Mouse (Mus musculus): ENCODE data around the gene Slc7a8. TPM values are rescaled to one million over a fixed set of nuclear protein-coding genes. Genes with fewer than 3 reads are reported as not detected.

Gene Slc7a8
- polyA plus RNA-seq, 1 experiment from 2014 or later, result 2.4 TPM

GRCm38 (mm10) chr14:54676290-54676689 lies 105.5 kb downstream of the Slc7a8 start:
- Histone ChIP-seq H3K4me1 (no peaks in the 10 kb centered on the region), H3K4me3 (no peak overlapping the region), H3K27ac (no peak overlapping the region), H3K36me3 (peaks cover 86% of the 10 kb centered on the region), H3K9me3 (no peaks in the 10 kb centered on the region), H3K27me3 (ENCODE audit: insufficient read depth, poor library complexity, severe bottlenecking) (no peaks in the 10 kb centered on the region)
- 91% methylated on average over 5 of the region's 5 CpGs for WGBS
- DNase-seq (ENCODE audit: low spot score), result no peak

DNA sequence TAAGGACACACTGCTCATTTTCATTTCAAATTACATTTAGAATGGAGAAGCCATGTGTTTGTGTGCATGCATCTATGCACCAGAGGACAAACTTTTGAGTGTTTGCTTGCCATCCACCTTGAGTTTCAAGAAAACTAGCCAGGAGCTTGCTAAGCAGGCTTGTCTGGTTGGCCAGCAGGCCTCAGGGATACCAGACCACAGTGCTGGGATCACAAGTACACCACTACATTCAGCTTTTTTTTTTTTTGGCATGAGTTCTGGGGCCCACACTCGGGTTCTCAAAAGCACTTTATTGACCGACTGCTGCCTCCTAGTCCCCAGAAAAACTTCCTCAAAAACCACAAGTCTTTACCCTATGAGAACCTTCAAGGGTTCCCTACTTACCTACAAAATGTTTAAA lies 107.4 kb downstream of the Slc7a8 start:
- no peaks in the 10 kb centered on the region for H3K9me3 ChIP-seq
- no peaks in the 10 kb centered on the region for H3K4me1 ChIP-seq
- DNase-seq (ENCODE audit: low spot score), result no peak
- H3K4me3 ChIP-seq, result no peak overlapping the region
- peaks cover 78% of the 10 kb centered on the region for H3K36me3 ChIP-seq
- WGBS, result 81% methylated on average over 2 of the region's 2 CpGs
- H3K27me3 ChIP-seq (ENCODE audit: insufficient read depth, poor library complexity, severe bottlenecking), result no peaks in the 10 kb centered on the region
- H3K27ac ChIP-seq, result no peak overlapping the region

Other genes with a start within 250 kb of the Slc7a8 start
- 50.2 and 52.9 TPM in 2 replicates for gene Haus4, start 227.3 kb downstream of the Slc7a8 start, polyA plus RNA-seq (2016; fragmentation: Nextera tagmentation; extraction: Ambion mirVana)
- gene Ajuba, start 204.4 kb downstream of the Slc7a8 start, polyA plus RNA-seq (2016; fragmentation: Nextera tagmentation; extraction: Ambion mirVana), result 43.0 and 62.5 TPM in 2 replicates
- gene 4931414P19Rik, start 176.0 kb downstream of the Slc7a8 start, polyA plus RNA-seq (2016; fragmentation: Nextera tagmentation; extraction: Ambion mirVana), result 7.7 and 8.3 TPM in 2 replicates
- gene Psmb5, start 163.9 kb downstream of the Slc7a8 start, polyA plus RNA-seq (2016; fragmentation: Nextera tagmentation; extraction: Ambion mirVana), result 392 and 455 TPM in 2 replicates
- gene Psmb11, start 160.5 kb downstream of the Slc7a8 start, polyA plus RNA-seq (2016; fragmentation: Nextera tagmentation; extraction: Ambion mirVana), result not detected in 2 replicates
- not detected in 2 replicates for gene Gm17606, start 141.0 kb downstream of the Slc7a8 start, polyA plus RNA-seq (2016; fragmentation: Nextera tagmentation; extraction: Ambion mirVana)
- gene Cdh24, start 140.6 kb downstream of the Slc7a8 start, polyA plus RNA-seq (2016; fragmentation: Nextera tagmentation; extraction: Ambion mirVana), result 2.5 and 4.4 TPM in 2 replicates
- gene 1700123O20Rik, start 95.7 kb downstream of the Slc7a8 start, polyA plus RNA-seq (2016; fragmentation: Nextera tagmentation; extraction: Ambion mirVana), result 64.6 and 79.7 TPM in 2 replicates
- gene Acin1, start 95.0 kb downstream of the Slc7a8 start, polyA plus RNA-seq (2016; fragmentation: Nextera tagmentation; extraction: Ambion mirVana), result 80.3 and 110 TPM in 2 replicates
- gene Gm29776, start 83.1 kb downstream of the Slc7a8 start, polyA plus RNA-seq (2016; fragmentation: Nextera tagmentation; extraction: Ambion mirVana), result 0.10 and 0.38 TPM in 2 replicates
- gene Cebpe, start 69.8 kb downstream of the Slc7a8 start, polyA plus RNA-seq (2016; fragmentation: Nextera tagmentation; extraction: Ambion mirVana), result not detected in 2 replicates
- not detected in 2 replicates for gene Rnf212b, start 32.2 kb upstream of the Slc7a8 start, polyA plus RNA-seq (2016; fragmentation: Nextera tagmentation; extraction: Ambion mirVana)
- gene Homez, start 89.0 kb upstream of the Slc7a8 start, polyA plus RNA-seq (2016; fragmentation: Nextera tagmentation; extraction: Ambion mirVana), result 10.3 and 11.0 TPM in 2 replicates
- 0.98 and 1.00 TPM in 2 replicates for gene Ppp1r3e, start 95.6 kb upstream of the Slc7a8 start, polyA plus RNA-seq (2016; fragmentation: Nextera tagmentation; extraction: Ambion mirVana)
- gene Bcl2l2, start 101.4 kb upstream of the Slc7a8 start, polyA plus RNA-seq (2016; fragmentation: Nextera tagmentation; extraction: Ambion mirVana), result 2.8 and 3.0 TPM in 2 replicates
- gene Gm20521, start 101.5 kb upstream of the Slc7a8 start, polyA plus RNA-seq (2016; fragmentation: Nextera tagmentation; extraction: Ambion mirVana), result not detected in 2 replicates
- gene Pabpn1, start 110.6 kb upstream of the Slc7a8 start, polyA plus RNA-seq (2016; fragmentation: Nextera tagmentation; extraction: Ambion mirVana), result 89.8 and 162 TPM in 2 replicates
- 42.1 and 52.4 TPM in 2 replicates for gene Slc22a17, start 131.2 kb upstream of the Slc7a8 start, polyA plus RNA-seq (2016; fragmentation: Nextera tagmentation; extraction: Ambion mirVana)
- gene Efs, start 144.2 kb upstream of the Slc7a8 start, polyA plus RNA-seq (2016; fragmentation: Nextera tagmentation; extraction: Ambion mirVana), result 16.7 and 23.5 TPM in 2 replicates
- gene Il25, start 150.7 kb upstream of the Slc7a8 start, polyA plus RNA-seq (2016; fragmentation: Nextera tagmentation; extraction: Ambion mirVana), result not detected in 2 replicates
- gene Cmtm5, start 154.3 kb upstream of the Slc7a8 start, polyA plus RNA-seq (2016; fragmentation: Nextera tagmentation; extraction: Ambion mirVana), result 0.97 and 1.5 TPM in 2 replicates
- gene Myh6, start 185.0 kb upstream of the Slc7a8 start, polyA plus RNA-seq (2016; fragmentation: Nextera tagmentation; extraction: Ambion mirVana), result 2,034 and 3,157 TPM in 2 replicates
- gene Gm17428, start 195.0 kb upstream of the Slc7a8 start, polyA plus RNA-seq (2016; fragmentation: Nextera tagmentation; extraction: Ambion mirVana), result not detected in 2 replicates
- gene Myh7, start 212.7 kb upstream of the Slc7a8 start, polyA plus RNA-seq (2016; fragmentation: Nextera tagmentation; extraction: Ambion mirVana), result 2,022 and 5,104 TPM in 2 replicates
- 73.7 and 88.8 TPM in 2 replicates for gene Ngdn, start 233.5 kb upstream of the Slc7a8 start, polyA plus RNA-seq (2016; fragmentation: Nextera tagmentation; extraction: Ambion mirVana)